Mouse (Mus musculus) cerebellum, adult 8-10 months (tissue): ENCODE data around the gene Spout1.

Source experiments
- DNase-seq: peaks from one replicate; pipeline ENCODE4 v3.0.0; 2022

The Spout1 gene

DNA sequence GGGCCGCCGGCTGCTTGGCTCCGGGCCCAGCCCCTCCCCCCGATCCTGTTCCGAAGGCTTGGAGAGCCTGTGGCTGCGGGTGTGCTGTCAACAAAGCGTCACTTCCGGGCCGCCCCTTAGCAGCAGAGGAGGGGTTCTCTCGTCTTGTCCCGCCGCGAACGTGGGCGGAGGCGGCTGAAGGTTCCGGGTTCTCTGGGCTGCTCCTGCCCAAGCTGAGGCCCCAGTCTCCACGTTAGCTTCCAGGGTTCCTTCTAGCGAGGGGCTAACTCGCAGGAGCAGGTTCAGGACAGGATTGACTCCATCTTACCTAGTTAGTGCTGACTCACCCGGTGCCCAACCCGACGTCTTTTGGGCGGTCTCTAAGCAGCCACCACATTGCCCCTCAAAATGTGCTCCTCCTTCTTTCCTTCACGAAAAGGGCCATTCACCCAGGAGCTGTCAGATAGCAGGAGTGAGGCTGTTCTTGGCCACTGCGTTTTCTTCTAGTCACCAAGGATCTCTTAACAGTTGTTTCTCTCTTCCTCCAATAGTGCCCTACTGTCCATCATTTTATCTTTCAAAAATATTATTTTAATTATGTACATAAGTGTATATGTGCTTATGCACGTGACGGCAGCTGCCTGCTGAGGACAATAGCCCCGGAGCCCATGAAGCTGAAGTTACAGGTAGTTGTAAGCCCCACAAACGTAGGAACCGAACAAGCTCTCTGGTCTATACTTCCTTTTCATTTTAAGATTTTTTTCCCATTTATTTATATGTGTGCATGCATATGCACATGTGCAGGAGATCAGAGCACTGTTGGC lies 53.6 kb downstream of the Spout1 start, which contains the start of gene Zer1:
Gene Zer1, minus strand, starts transcription at position 114 of the 803 bp plus-strand sequence.
- DNase-seq = peak; percentile 93

DNA sequence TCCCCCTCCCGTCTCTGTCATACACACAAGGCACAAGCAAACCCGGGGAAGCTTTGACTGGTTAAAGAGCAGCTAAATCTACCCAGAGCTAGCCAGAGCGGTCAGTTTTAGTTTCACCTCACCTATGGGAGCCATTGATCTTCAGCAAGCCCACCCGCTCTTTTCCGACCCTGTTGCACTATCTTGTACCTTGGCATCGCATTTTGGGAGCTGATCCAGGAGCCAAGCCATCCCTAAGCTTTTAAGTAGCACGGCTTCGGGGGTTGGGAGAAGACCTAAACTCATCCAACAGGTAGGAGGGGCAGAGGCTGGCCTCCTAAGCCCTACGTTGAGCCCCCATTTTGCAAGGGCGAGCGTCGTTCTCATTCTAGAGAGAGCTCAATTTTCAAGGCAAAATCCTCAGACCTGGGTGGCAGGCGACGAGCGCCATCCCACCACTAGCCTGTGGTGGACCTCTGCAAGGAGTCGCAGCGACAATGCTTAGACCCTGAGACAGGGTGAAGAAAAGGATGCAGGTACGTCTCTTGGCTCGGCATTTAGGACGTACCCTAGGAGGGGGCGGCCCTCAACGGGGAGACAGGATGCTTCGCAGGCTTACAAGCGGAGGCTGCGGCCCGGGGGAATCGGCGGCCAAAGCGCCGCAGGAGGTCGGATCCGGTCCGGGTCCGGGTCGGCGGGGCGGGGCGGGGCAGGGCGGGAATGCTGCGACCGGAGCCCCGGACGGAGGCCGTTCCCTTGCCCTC lies 54.4 kb downstream of the Spout1 start:
- DNase-seq = no peak
